Mouse (Mus musculus): ENCODE measurements around the gene Pex6.

DNA sequence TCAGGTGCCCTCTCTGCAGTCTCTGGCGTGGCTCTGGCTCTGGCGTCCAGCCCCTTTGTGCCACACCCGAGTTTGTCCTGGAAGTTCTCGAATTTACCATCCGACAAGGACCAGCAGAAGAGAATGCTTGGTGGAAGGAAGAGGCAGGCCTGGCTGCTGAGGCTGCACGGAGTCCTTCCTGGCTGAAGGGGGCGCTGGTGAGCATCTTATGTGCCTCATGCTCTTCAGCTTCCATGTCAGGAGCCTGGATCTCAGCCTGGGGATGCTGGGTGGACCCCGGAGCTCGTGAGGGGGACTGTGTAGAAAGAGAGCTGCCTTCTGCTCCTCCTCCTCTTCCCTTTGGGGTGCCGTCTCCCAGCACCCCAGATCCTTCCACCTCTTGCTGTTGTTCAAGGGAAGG, 24.9 kb downstream of the Pex6 start:
- TF ChIP-seq ZC3H11A (IDR thresholded peaks at IDR 0.05; ENCODE audit: borderline replicate concordance, low read depth, low read length) (no peak), CHD2 (IDR thresholded peaks at IDR 0.05; ENCODE audit: low read depth, low read length) (no peak)

Measured in ES-E14 (cell line).